Mouse (Mus musculus): Measurements from ENCODE around the gene Ccdc13. TPM values are rescaled to one million over a fixed set of nuclear protein-coding genes. Genes with fewer than 3 reads are reported as not detected.

Gene Ccdc13
- polyA plus RNA-seq, 1 experiment from 2014 or later, result 0.35 TPM

- WGBS, result 61% methylated on average over 1 of the region's 1 CpGs
- Histone ChIP-seq H3K4me1 (ENCODE audit: control insufficient read depth, insufficient read depth, low read length) (no peaks in the 10 kb centered on the region), H3K9me3 (ENCODE audit: control insufficient read depth, low read length) (no peaks in the 10 kb centered on the region)
Observed at GRCm38 (mm10) chr9:121807546-121807945, 31.7 kb downstream of the Ccdc13 start.

GRCm38 (mm10) chr9:121802747-121803146 lies 36.5 kb downstream of the Ccdc13 start:
- Histone ChIP-seq H3K36me3 (ENCODE audit: control insufficient read depth, insufficient read depth, low read length) (no peaks in the 10 kb centered on the region), H3K9me3 (ENCODE audit: control insufficient read depth, low read length) (no peaks in the 10 kb centered on the region), H3K4me1 (ENCODE audit: control insufficient read depth, insufficient read depth, low read length) (no peaks in the 10 kb centered on the region), H3K27ac (replicated peaks; ENCODE audit: low read depth, low read length) (no peak overlapping the region), H3K9ac (ENCODE audit: low read length) (no peak overlapping the region), H3K4me2 (ENCODE audit: low read depth, severe bottlenecking) (no peak overlapping the region), H3K27me3 (ENCODE audit: control insufficient read depth, insufficient read depth, low read length) (no peaks in the 10 kb centered on the region), H3K4me3 (ENCODE audit: low read depth, low read length) (no peak overlapping the region)
- no peak for DNase-seq (ENCODE audit: low spot score)
- no peak for ATAC-seq (ENCODE audit: insufficient number of reproducible peaks, low FRiP score, low TSS enrichment, low read depth)
- 67% methylated on average over 7 of the region's 7 CpGs for WGBS

More at GRCm38 (mm10) chr9:121807546-121807945, 31.7 kb downstream of the Ccdc13 start:
- Histone ChIP-seq H3K9ac (ENCODE audit: low read length) (no peak overlapping the region), H3K4me2 (ENCODE audit: low read depth, severe bottlenecking) (no peak overlapping the region), H3K27me3 (ENCODE audit: control insufficient read depth, insufficient read depth, low read length) (no peaks in the 10 kb centered on the region), H3K4me3 (ENCODE audit: low read depth, low read length) (no peak overlapping the region), H3K36me3 (ENCODE audit: control insufficient read depth, insufficient read depth, low read length) (no peaks in the 10 kb centered on the region), H3K27ac (replicated peaks; ENCODE audit: low read depth, low read length) (no peak overlapping the region)
- ATAC-seq (ENCODE audit: insufficient number of reproducible peaks, low FRiP score, low TSS enrichment, low read depth) (no peak), DNase-seq (ENCODE audit: low spot score) (no peak)

- Histone ChIP-seq H3K4me3 (ENCODE audit: low read depth, low read length) (no peak overlapping the region), H3K27me3 (ENCODE audit: control insufficient read depth, insufficient read depth, low read length) (no peaks in the 10 kb centered on the region), H3K9me3 (ENCODE audit: control insufficient read depth, low read length) (no peaks in the 10 kb centered on the region), H3K4me2 (ENCODE audit: low read depth, severe bottlenecking) (no peak overlapping the region), H3K4me1 (ENCODE audit: control insufficient read depth, insufficient read depth, low read length) (no peaks in the 10 kb centered on the region), H3K27ac (replicated peaks; ENCODE audit: low read depth, low read length) (no peak overlapping the region), H3K9ac (ENCODE audit: low read length) (no peak overlapping the region), H3K36me3 (ENCODE audit: control insufficient read depth, insufficient read depth, low read length) (no peaks in the 10 kb centered on the region)
- WGBS, result 54% methylated on average over 5 of the region's 6 CpGs
- no peak for DNase-seq (ENCODE audit: low spot score)
- no peak for ATAC-seq (ENCODE audit: insufficient number of reproducible peaks, low FRiP score, low TSS enrichment, low read depth)
Observed at GRCm38 (mm10) chr9:121798887-121799520, 40.3 kb downstream of the Ccdc13 start.

- Histone ChIP-seq H3K9ac (ENCODE audit: low read length) (no peak overlapping the region), H3K4me1 (ENCODE audit: control insufficient read depth, insufficient read depth, low read length) (no peaks in the 10 kb centered on the region), H3K9me3 (ENCODE audit: control insufficient read depth, low read length) (no peaks in the 10 kb centered on the region), H3K4me3 (ENCODE audit: low read depth, low read length) (no peak overlapping the region), H3K27ac (replicated peaks; ENCODE audit: low read depth, low read length) (no peak overlapping the region), H3K36me3 (ENCODE audit: control insufficient read depth, insufficient read depth, low read length) (no peaks in the 10 kb centered on the region), H3K4me2 (ENCODE audit: low read depth, severe bottlenecking) (0 out of 2 replicates have a peak overlapping the region, but pooled peaks have one; percentile 2), H3K27me3 (ENCODE audit: control insufficient read depth, insufficient read depth, low read length) (no peaks in the 10 kb centered on the region)
- ATAC-seq (ENCODE audit: insufficient number of reproducible peaks, low FRiP score, low TSS enrichment, low read depth) (no peak; the same call in 1 of the 2 replicates), DNase-seq (ENCODE audit: low spot score) (peak; percentile 52)
- 15% methylated on average over 12 of the region's 12 CpGs for WGBS
Observed at GRCm38 (mm10) chr9:121797722-121798121, 41.5 kb downstream of the Ccdc13 start.

GRCm38 (mm10) chr9:121794972-121795539 lies 44.2 kb downstream of the Ccdc13 start:
- DNase-seq (ENCODE audit: low spot score) (no peak), ATAC-seq (ENCODE audit: insufficient number of reproducible peaks, low FRiP score, low TSS enrichment, low read depth) (no peak)
- H3K9me3 ChIP-seq (ENCODE audit: control insufficient read depth, low read length), result no peaks in the 10 kb centered on the region
- H3K4me2 ChIP-seq (ENCODE audit: low read depth, severe bottlenecking), result no peak overlapping the region
- H3K36me3 ChIP-seq (ENCODE audit: control insufficient read depth, insufficient read depth, low read length), result no peaks in the 10 kb centered on the region
- H3K4me3 ChIP-seq (ENCODE audit: low read depth, low read length), result no peak overlapping the region
- H3K9ac ChIP-seq (ENCODE audit: low read length), result no peak overlapping the region
- no peaks in the 10 kb centered on the region for H3K4me1 ChIP-seq (ENCODE audit: control insufficient read depth, insufficient read depth, low read length)
- no peak overlapping the region for H3K27ac ChIP-seq (replicated peaks; ENCODE audit: low read depth, low read length)
- H3K27me3 ChIP-seq (ENCODE audit: control insufficient read depth, insufficient read depth, low read length), result no peaks in the 10 kb centered on the region
- 40% methylated on average over 1 of the region's 1 CpGs for WGBS

GRCm38 (mm10) chr9:121791757-121792521 lies 47.3 kb downstream of the Ccdc13 start, which contains the start of gene Hhatl:
TSS of gene Hhatl (minus strand) at chr9:121792507.
- Histone ChIP-seq H3K9me3 (ENCODE audit: control insufficient read depth, low read length) (no peaks in the 10 kb centered on the region), H3K36me3 (ENCODE audit: control insufficient read depth, insufficient read depth, low read length) (no peaks in the 10 kb centered on the region), H3K4me2 (ENCODE audit: low read depth, severe bottlenecking) (no peak within 1 kb of the TSS), H3K27me3 (ENCODE audit: control insufficient read depth, insufficient read depth, low read length) (no peaks in the 10 kb centered on the region), H3K4me3 (ENCODE audit: low read depth, low read length) (no peak within 1 kb of the TSS), H3K27ac (replicated peaks; ENCODE audit: low read depth, low read length) (no peak within 1 kb of the TSS), H3K4me1 (ENCODE audit: control insufficient read depth, insufficient read depth, low read length) (no peaks in the 10 kb centered on the region), H3K9ac (ENCODE audit: low read length) (no peak within 1 kb of the TSS)
- 60% methylated on average over 20 of the region's 24 CpGs for WGBS
- ATAC-seq (ENCODE audit: insufficient number of reproducible peaks, low FRiP score, low TSS enrichment, low read depth), result no peak
- DNase-seq (ENCODE audit: low spot score), result no peak

- peak; percentile 86 for DNase-seq (ENCODE audit: low spot score)
- Histone ChIP-seq H3K27me3 (ENCODE audit: control insufficient read depth, insufficient read depth, low read length) (no peaks in the 10 kb centered on the region), H3K36me3 (ENCODE audit: control insufficient read depth, insufficient read depth, low read length) (no peaks in the 10 kb centered on the region), H3K4me3 (ENCODE audit: low read depth, low read length) (no peak overlapping the region), H3K9ac (ENCODE audit: low read length) (no peak overlapping the region), H3K9me3 (ENCODE audit: control insufficient read depth, low read length) (no peaks in the 10 kb centered on the region), H3K27ac (replicated peaks; ENCODE audit: low read depth, low read length) (no peak overlapping the region), H3K4me2 (ENCODE audit: low read depth, severe bottlenecking) (no peak overlapping the region), H3K4me1 (ENCODE audit: control insufficient read depth, insufficient read depth, low read length) (no peaks in the 10 kb centered on the region)
- no peak for ATAC-seq (ENCODE audit: insufficient number of reproducible peaks, low FRiP score, low TSS enrichment, low read depth)
- WGBS, result 12% methylated on average over 5 of the region's 5 CpGs
Observed at GRCm38 (mm10) chr9:121791206-121791605, 48.1 kb downstream of the Ccdc13 start.

GRCm38 (mm10) chr9:121786359-121786758 lies 52.9 kb downstream of the Ccdc13 start:
- ATAC-seq (ENCODE audit: insufficient number of reproducible peaks, low FRiP score, low TSS enrichment, low read depth) (no peak), DNase-seq (ENCODE audit: low spot score) (no peak)
- H3K4me1 ChIP-seq (ENCODE audit: control insufficient read depth, insufficient read depth, low read length), result no peaks in the 10 kb centered on the region
- H3K36me3 ChIP-seq (ENCODE audit: control insufficient read depth, insufficient read depth, low read length), result no peaks in the 10 kb centered on the region
- no peaks in the 10 kb centered on the region for H3K9me3 ChIP-seq (ENCODE audit: control insufficient read depth, low read length)
- H3K9ac ChIP-seq (ENCODE audit: low read length), result no peak overlapping the region
- no peak overlapping the region for H3K4me2 ChIP-seq (ENCODE audit: low read depth, severe bottlenecking)
- no peaks in the 10 kb centered on the region for H3K27me3 ChIP-seq (ENCODE audit: control insufficient read depth, insufficient read depth, low read length)
- no peak overlapping the region for H3K4me3 ChIP-seq (ENCODE audit: low read depth, low read length)
- 63% methylated on average over 2 of the region's 2 CpGs for WGBS
- H3K27ac ChIP-seq (replicated peaks; ENCODE audit: low read depth, low read length), result no peak overlapping the region
